Mouse (Mus musculus): ENCODE results near the gene Map2k5.

DNA sequence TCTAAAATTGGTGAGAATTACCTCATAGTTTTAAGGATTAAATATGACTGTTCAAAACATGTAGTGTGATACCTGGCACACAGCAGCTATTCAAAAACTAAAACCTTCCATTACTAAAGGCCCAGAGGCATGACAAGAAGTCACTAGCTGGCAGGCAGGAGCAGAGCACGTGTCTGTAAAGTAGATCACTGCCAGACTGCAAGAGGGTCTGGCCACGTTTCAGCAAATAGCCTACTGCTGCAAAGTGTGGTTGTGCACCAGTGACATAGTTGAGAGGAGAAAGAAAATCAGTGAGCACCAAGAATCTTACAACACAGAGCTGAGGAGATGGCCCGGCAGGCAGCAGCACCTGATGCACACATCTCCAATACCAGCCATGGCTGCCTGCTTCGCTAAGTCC, 75.2 kb downstream of the Map2k5 start:
- TF ChIP-seq CTCF (IDR thresholded peaks at IDR 0.05; ENCODE audit: control insufficient read depth, insufficient read depth, insufficient read length) (no peak), MYOG (IDR thresholded peaks at IDR 0.05; ENCODE audit: control insufficient read depth, extremely low read depth, insufficient read length) (no peak), CEBPB (IDR thresholded peaks at IDR 0.05; ENCODE audit: low read depth) (no peak), MYOD1 (IDR thresholded peaks at IDR 0.05; ENCODE audit: control insufficient read depth, insufficient read length, low read depth) (no peak), USF1 (IDR thresholded peaks at IDR 0.05; ENCODE audit: low read depth) (no peak), MAX (IDR thresholded peaks at IDR 0.05) (no peak)
